Mouse (Mus musculus): ENCODE data around the gene Slc6a5.
"Not testable (repeated sequence)": the region's sequence is repeated elsewhere in the genome, so short reads cannot be mapped to it uniquely, and the experiment has no call there.

The Slc6a5 gene

GRCm38 (mm10) chr7:49913728-49914328 lies 3.9 kb downstream of the Slc6a5 start:
- no peak for DNase-seq

GRCm38 (mm10) chr7:49914946-49915345 lies 5.0 kb downstream of the Slc6a5 start:
- DNase-seq: no peak

GRCm38 (mm10) chr7:49915471-49915870 lies 5.5 kb downstream of the Slc6a5 start:
- DNase-seq: no peak

GRCm38 (mm10) chr7:49919494-49919893 lies 9.5 kb downstream of the Slc6a5 start:
- no peak for DNase-seq

- no peak for DNase-seq
These were observed 10.8 kb downstream of the Slc6a5 start for GRCm38 (mm10) chr7:49920751-49921150.

GRCm38 (mm10) chr7:49922928-49923327 lies 13.0 kb downstream of the Slc6a5 start:
- peak; percentile 14 to 28 for DNase-seq

- peak; percentile 83 to 88 for DNase-seq
These were observed 13.4 kb downstream of the Slc6a5 start for GRCm38 (mm10) chr7:49923376-49923775.

- DNase-seq: no peak
These were observed 18.6 kb downstream of the Slc6a5 start for GRCm38 (mm10) chr7:49928571-49928970.

- no peak for DNase-seq
These were observed 20.1 kb downstream of the Slc6a5 start for GRCm38 (mm10) chr7:49929999-49930398.

GRCm38 (mm10) chr7:49933386-49934115 lies 23.6 kb downstream of the Slc6a5 start:
- DNase-seq: not testable (repeated sequence)

GRCm38 (mm10) chr7:49936821-49937220 lies 26.9 kb downstream of the Slc6a5 start:
- DNase-seq: no peak

GRCm38 (mm10) chr7:49942023-49942422 lies 32.1 kb downstream of the Slc6a5 start:
- DNase-seq: no peak

- DNase-seq: no peak
These were observed 32.5 kb downstream of the Slc6a5 start for GRCm38 (mm10) chr7:49942490-49942889.

- peak in 1 of 2 experiments; percentile 14 for DNase-seq
These were observed 36.7 kb downstream of the Slc6a5 start for GRCm38 (mm10) chr7:49946691-49947090.

- peak in 1 of 2 experiments; percentile 29 for DNase-seq
These were observed 43.7 kb downstream of the Slc6a5 start for GRCm38 (mm10) chr7:49953546-49954181.

- DNase-seq: no peak
These were observed 44.9 kb downstream of the Slc6a5 start for GRCm38 (mm10) chr7:49954834-49955233.

- DNase-seq: no peak
These were observed 47.2 kb downstream of the Slc6a5 start for GRCm38 (mm10) chr7:49957142-49957541.

- DNase-seq: no peak
These were observed 53.8 kb downstream of the Slc6a5 start for GRCm38 (mm10) chr7:49963764-49964163.

- peak; percentile 30 to 55 for DNase-seq
These were observed 59.6 kb downstream of the Slc6a5 start for GRCm38 (mm10) chr7:49969516-49969915.

GRCm38 (mm10) chr7:49974841-49975440 lies 65.0 kb downstream of the Slc6a5 start, which contains the start of gene Nell1:
Nell1 (plus strand) TSS chr7:49974864.
- DNase-seq: peak; percentile 15 to 17

- DNase-seq: peak; percentile 10 to 13
These were observed 65.6 kb downstream of the Slc6a5 start for GRCm38 (mm10) chr7:49975441-49976121.

- peak in 1 of 2 experiments; percentile 11 for DNase-seq
These were observed 71.7 kb downstream of the Slc6a5 start for GRCm38 (mm10) chr7:49981511-49982227.

All from cerebellum, postnatal 25 days (tissue).